Mouse (Mus musculus) liver, postnatal 0 days (tissue): ENCODE data around the gene Hba-x.

Source experiments
- CTCF ChIP-seq: sonication (generic); IDR thresholded peaks from 2 replicates; pipeline ENCODE4 v1.5.1; 2016; ENCODE audit warnings: antibody characterized with exemption, low read depth
- EP300 ChIP-seq: IDR thresholded peaks from 2 replicates; pipeline ENCODE4 v1.6.1; 2016; ENCODE audit warnings: antibody characterized with exemption, low read depth, mild to moderate bottlenecking

DNA sequence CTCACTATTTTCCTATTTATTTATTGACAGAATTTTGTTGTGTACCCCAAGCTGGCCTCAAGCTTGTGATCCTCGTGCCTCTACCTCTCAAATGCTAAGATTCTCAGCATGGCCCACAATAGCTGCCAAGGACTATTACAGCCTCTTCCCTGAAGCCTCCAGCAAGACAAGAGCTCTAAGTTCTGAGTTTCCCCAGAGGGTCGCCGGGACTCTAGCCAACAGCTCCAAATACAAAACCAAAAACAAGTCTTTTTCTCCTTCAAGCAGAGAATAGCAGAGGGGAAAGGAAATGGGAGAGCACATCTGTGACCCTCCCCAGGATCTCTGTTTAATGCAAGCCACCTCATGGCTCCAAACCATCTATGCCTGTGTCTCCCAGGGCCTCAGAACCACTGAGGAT is 32.1 kb upstream of the Hba-x start:
- TF ChIP-seq CTCF = no peak
- no peak for TF ChIP-seq EP300
